9 mouse cellular contexts compared by ENCODE assay signal in the genomic region with DNA sequence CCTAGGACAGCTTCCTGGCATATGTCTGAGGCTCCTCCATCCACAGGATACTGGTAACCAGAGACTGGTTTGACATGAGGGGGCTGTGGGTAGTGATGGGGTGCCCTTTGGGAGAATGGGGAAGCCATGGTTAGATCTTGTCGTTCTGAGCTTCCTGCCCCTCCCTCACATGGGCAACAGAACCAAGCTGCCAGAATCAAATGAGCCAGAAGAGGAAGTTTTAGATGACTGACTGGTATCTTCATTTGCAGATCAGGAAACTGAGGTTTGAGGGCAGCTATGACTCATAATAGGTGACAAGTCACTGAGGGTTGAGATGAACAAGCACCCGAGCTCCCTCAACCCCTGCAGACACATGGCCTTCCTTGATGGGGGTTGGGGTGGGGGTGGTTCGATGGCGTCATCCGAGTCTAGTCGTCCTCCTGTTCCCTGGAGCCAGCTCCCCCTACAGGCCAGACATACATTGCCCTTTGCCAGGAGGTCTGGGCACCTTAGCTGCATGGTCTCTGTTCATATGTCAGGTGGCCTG.
DNase-seq lines count a peak whose midpoint lies in the region; ATAC-seq and TF ChIP-seq lines count a peak whose summit lies in the region.
"Had no signal": no experiment of that assay in that cellular context is flagged by ENCODE, and none has a peak within 500 bp of the region (broad histone marks: within the 10 kb centered on the region; RNA-seq: fewer than 3 reads in every experiment).

No protein-coding gene starts in this region.

- no peaks in the 10 kb centered on the region for H3K36me3 ChIP-seq in forebrain, postnatal 0 days (ENCODE audit: insufficient read depth)
- H3K36me3 ChIP-seq in forebrain, embryonic 14.5 days (ENCODE audit: control insufficient read depth, insufficient read depth, low read length) = no peaks in the 10 kb centered on the region
- H3K36me3 ChIP-seq: limb, embryonic 12.5 days had no signal

- 54% methylated on average over 6 of the region's 6 CpGs for WGBS in forebrain, postnatal 0 days
- WGBS in forebrain, embryonic 14.5 days = 57% methylated on average over 6 of the region's 6 CpGs

- no peak overlapping the region for H3K4me2 ChIP-seq in forebrain, postnatal 0 days (ENCODE audit: low read depth)
- no peak overlapping the region for H3K4me2 ChIP-seq in forebrain, embryonic 14.5 days (ENCODE audit: low read length)
- H3K4me2 ChIP-seq: limb, embryonic 12.5 days had no signal

- no peak for DNase-seq in forebrain, postnatal 0 days
- DNase-seq in forebrain, embryonic 14.5 days (ENCODE audit: low spot score) = no peak
- DNase-seq in right cerebral cortex, postnatal 14 days = peak; percentile 22
- no peak for DNase-seq in right cerebral cortex, adult 2 months (ENCODE audit: low spot score in 2 of 2)
- peak; percentile 97 for DNase-seq in induced T-regulatory cell, adult 2 months (ENCODE audit: low read depth)
- DNase-seq in skeletal muscle tissue, adult 2 months (ENCODE audit: low read depth, low spot score) = peak; percentile 51
- DNase-seq in yolk sac, embryonic 10.5 days (ENCODE audit: low spot score) = no peak
- no peak for DNase-seq in left cerebral cortex, postnatal 25 days (ENCODE audit: low spot score in 2 of 2)

- intact Hi-C loops in left cerebral cortex, postnatal 25 days (cut with DNase I) = no loop called here

- ATAC-seq in forebrain, postnatal 0 days = no peak
- no peak for ATAC-seq in forebrain, embryonic 14.5 days

- no peak overlapping the region for H3K4me3 ChIP-seq in forebrain, postnatal 0 days (ENCODE audit: low read depth, low read length)
- no peak overlapping the region for H3K4me3 ChIP-seq in forebrain, embryonic 14.5 days (ENCODE audit: low read depth, low read length)
- H3K4me3 ChIP-seq: limb, embryonic 12.5 days had no signal

- no peak overlapping the region for H3K9ac ChIP-seq in forebrain, postnatal 0 days
- no peak overlapping the region for H3K9ac ChIP-seq in forebrain, embryonic 14.5 days (ENCODE audit: low read length)
- H3K9ac ChIP-seq: limb, embryonic 12.5 days had no signal

- peak; percentile 33 for TF ChIP-seq CTCF in forebrain, postnatal 0 days (IDR thresholded peaks at IDR 0.05; ENCODE audit: low read depth)

- no peak overlapping the region for H3K27ac ChIP-seq in forebrain, postnatal 0 days (ENCODE audit: low read depth, low read length)
- no peak overlapping the region for H3K27ac ChIP-seq in forebrain, embryonic 14.5 days (ENCODE audit: low read depth, low read length)
- H3K27ac ChIP-seq: limb, embryonic 12.5 days had no signal

- no peaks in the 10 kb centered on the region for H3K27me3 ChIP-seq in forebrain, postnatal 0 days (ENCODE audit: insufficient read depth, low read length)
- no peaks in the 10 kb centered on the region for H3K27me3 ChIP-seq in forebrain, embryonic 14.5 days (replicated peaks; ENCODE audit: control insufficient read depth, insufficient read depth, low read length)

- no peaks in the 10 kb centered on the region for H3K9me3 ChIP-seq in forebrain, postnatal 0 days (ENCODE audit: low read length)
- H3K9me3 ChIP-seq in forebrain, embryonic 14.5 days (replicated peaks; ENCODE audit: control insufficient read depth, low read length) = no peaks in the 10 kb centered on the region
- H3K9me3 ChIP-seq: limb, embryonic 12.5 days had no signal

- H3K4me1 ChIP-seq in forebrain, postnatal 0 days (ENCODE audit: insufficient read depth) = no peaks in the 10 kb centered on the region
- H3K4me1 ChIP-seq in forebrain, embryonic 14.5 days (ENCODE audit: control insufficient read depth, insufficient read depth, low read length) = no peaks in the 10 kb centered on the region
- H3K4me1 ChIP-seq: limb, embryonic 12.5 days had no signal

Comparison
In these comparisons a context has a peak if more than half of its experiments do, and no peak if none do; other contexts are left out.
1. DNase-seq: peak in right cerebral cortex, postnatal 14 days (single experiment), induced T-regulatory cell, adult 2 months (single experiment) and skeletal muscle tissue, adult 2 months (single experiment); none in forebrain, postnatal 0 days (single experiment), forebrain, embryonic 14.5 days (single experiment), right cerebral cortex, adult 2 months (0 of 2), yolk sac, embryonic 10.5 days (single experiment) and left cerebral cortex, postnatal 25 days (0 of 2).